In genomic region chr14:36658193-36658592, GRCm38 (mm10) we compare ENCODE assay signal across 26 mouse cellular contexts.
A peak's percentile ranks its signal among the peaks of the same experiment; 100 is the strongest.
DNase-seq lines count a peak whose midpoint lies in the region; ATAC-seq and TF ChIP-seq lines count a peak whose summit lies in the region.
"Had no signal": no experiment of that assay in that cellular context is flagged by ENCODE, and none has a peak within 500 bp of the region (broad histone marks: within the 10 kb centered on the region; RNA-seq: fewer than 3 reads in every experiment).

No protein-coding gene starts in this region.

- ATAC-seq in intestine, embryonic 16.5 days, result peak; percentile 48; the same call in 1 of the 2 replicates
- ATAC-seq in intestine, postnatal 0 days, result no peak
- 0 out of 2 replicates have a peak, but pooled peaks have one; percentile 25 for ATAC-seq in common myeloid progenitor, adult 5-6 weeks (replicated peaks; ENCODE audit: low read depth, poor library complexity, severe bottlenecking)
- ATAC-seq in liver, embryonic 13.5 days (ENCODE audit: low read depth), result peak; percentile 97
- ATAC-seq in megakaryocyte-erythroid progenitor cell, adult 5-6 weeks (replicated peaks; ENCODE audit: low FRiP score, low TSS enrichment, poor library complexity, severe bottlenecking), result peak; percentile 77
- ATAC-seq in forebrain, postnatal 0 days, result no peak
- ATAC-seq: forebrain, embryonic 14.5 days; hindbrain, postnatal 0 days; midbrain, embryonic 13.5 days had no signal

- WGBS in intestine, embryonic 16.5 days, result 64% methylated on average over 3 of the region's 3 CpGs
- WGBS in intestine, postnatal 0 days, result 49% methylated on average over 3 of the region's 3 CpGs
- WGBS in liver, embryonic 13.5 days (ENCODE audit: insufficient replicate concordance), result 25% methylated on average over 3 of the region's 3 CpGs
- 84% methylated on average over 3 of the region's 3 CpGs for WGBS in forebrain, postnatal 0 days

- no peak for TF ChIP-seq CTCF in intestine, postnatal 0 days (IDR thresholded peaks at IDR 0.05; ENCODE audit: low read depth)
- no peak for TF ChIP-seq CTCF in forebrain, postnatal 0 days (IDR thresholded peaks at IDR 0.05; ENCODE audit: low read depth)

- no peak overlapping the region for H3K27ac ChIP-seq in intestine, embryonic 16.5 days (ENCODE audit: low read length)
- no peak overlapping the region for H3K27ac ChIP-seq in intestine, postnatal 0 days (ENCODE audit: low read depth, low read length)
- H3K27ac ChIP-seq in liver, embryonic 13.5 days, result peak overlapping the region; percentile 91
- no peak overlapping the region for H3K27ac ChIP-seq in forebrain, postnatal 0 days (ENCODE audit: low read depth, low read length)
- H3K27ac ChIP-seq: embryonic facial prominence, embryonic 13.5 days; hindbrain, postnatal 0 days; kidney, embryonic 15.5 days; limb, embryonic 12.5 days; midbrain, embryonic 13.5 days had no signal

- H3K9ac ChIP-seq in intestine, embryonic 16.5 days (ENCODE audit: low read depth, low read length), result no peak overlapping the region
- no peak overlapping the region for H3K9ac ChIP-seq in intestine, postnatal 0 days (ENCODE audit: low read depth, low read length)
- H3K9ac ChIP-seq in liver, embryonic 13.5 days, result no peak overlapping the region
- no peak overlapping the region for H3K9ac ChIP-seq in forebrain, postnatal 0 days
- H3K9ac ChIP-seq: embryonic facial prominence, embryonic 13.5 days; kidney, embryonic 15.5 days; limb, embryonic 12.5 days; midbrain, embryonic 13.5 days had no signal

- no peak overlapping the region for H3K4me3 ChIP-seq in intestine, embryonic 16.5 days (ENCODE audit: low read length)
- no peak overlapping the region for H3K4me3 ChIP-seq in intestine, postnatal 0 days (ENCODE audit: low read depth, low read length)
- no peak overlapping the region for H3K4me3 ChIP-seq in liver, embryonic 13.5 days (replicated peaks)
- no peak overlapping the region for H3K4me3 ChIP-seq in forebrain, postnatal 0 days (ENCODE audit: low read depth, low read length)
- H3K4me3 ChIP-seq: embryonic facial prominence, embryonic 13.5 days; kidney, embryonic 15.5 days; limb, embryonic 12.5 days; midbrain, embryonic 13.5 days had no signal

- H3K36me3 ChIP-seq in intestine, embryonic 16.5 days (ENCODE audit: control insufficient read depth, insufficient read depth, low read length), result no peaks in the 10 kb centered on the region
- H3K36me3 ChIP-seq in intestine, postnatal 0 days (ENCODE audit: control insufficient read depth, insufficient read depth), result no peaks in the 10 kb centered on the region
- no peaks in the 10 kb centered on the region for H3K36me3 ChIP-seq in liver, embryonic 13.5 days
- H3K36me3 ChIP-seq in forebrain, postnatal 0 days (ENCODE audit: insufficient read depth), result no peaks in the 10 kb centered on the region
- H3K36me3 ChIP-seq: embryonic facial prominence, embryonic 13.5 days; kidney, embryonic 15.5 days; limb, embryonic 12.5 days; midbrain, embryonic 13.5 days had no signal

- H3K4me1 ChIP-seq in intestine, embryonic 16.5 days (ENCODE audit: control insufficient read depth, insufficient read depth, low read length), result no peaks in the 10 kb centered on the region
- H3K4me1 ChIP-seq in intestine, postnatal 0 days (replicated peaks; ENCODE audit: control insufficient read depth, insufficient read depth, low read length), result no peaks in the 10 kb centered on the region
- H3K4me1 ChIP-seq in liver, embryonic 13.5 days (replicated peaks), result peaks cover 41% of the 10 kb centered on the region
- H3K4me1 ChIP-seq in forebrain, postnatal 0 days (ENCODE audit: insufficient read depth), result no peaks in the 10 kb centered on the region
- H3K4me1 ChIP-seq: kidney, embryonic 15.5 days; limb, embryonic 12.5 days had no signal

- no peaks in the 10 kb centered on the region for H3K9me3 ChIP-seq in intestine, embryonic 16.5 days (ENCODE audit: control insufficient read depth, low read length)
- no peaks in the 10 kb centered on the region for H3K9me3 ChIP-seq in intestine, postnatal 0 days (ENCODE audit: control insufficient read depth)
- H3K9me3 ChIP-seq in liver, embryonic 13.5 days (replicated peaks), result no peaks in the 10 kb centered on the region
- H3K9me3 ChIP-seq in forebrain, postnatal 0 days (ENCODE audit: low read length), result no peaks in the 10 kb centered on the region
- H3K9me3 ChIP-seq: embryonic facial prominence, embryonic 13.5 days; kidney, embryonic 15.5 days; limb, embryonic 12.5 days; midbrain, embryonic 13.5 days had no signal

- H3K4me2 ChIP-seq in intestine, embryonic 16.5 days (ENCODE audit: low read depth, low read length), result no peak overlapping the region
- no peak overlapping the region for H3K4me2 ChIP-seq in intestine, postnatal 0 days (replicated peaks; ENCODE audit: low read depth)
- H3K4me2 ChIP-seq in liver, embryonic 13.5 days, result peak overlapping the region; percentile 24
- no peak overlapping the region for H3K4me2 ChIP-seq in forebrain, postnatal 0 days (ENCODE audit: low read depth)
- H3K4me2 ChIP-seq: embryonic facial prominence, embryonic 13.5 days; kidney, embryonic 15.5 days; limb, embryonic 12.5 days; midbrain, embryonic 13.5 days had no signal

- no peaks in the 10 kb centered on the region for H3K27me3 ChIP-seq in intestine, embryonic 16.5 days (replicated peaks; ENCODE audit: control insufficient read depth, insufficient read depth, low read length)
- no peaks in the 10 kb centered on the region for H3K27me3 ChIP-seq in intestine, postnatal 0 days (replicated peaks; ENCODE audit: control insufficient read depth, insufficient read depth, low read length)
- H3K27me3 ChIP-seq in liver, embryonic 13.5 days, result no peaks in the 10 kb centered on the region
- H3K27me3 ChIP-seq in forebrain, postnatal 0 days (ENCODE audit: insufficient read depth, low read length), result no peaks in the 10 kb centered on the region
- H3K27me3 ChIP-seq: embryonic facial prominence, embryonic 13.5 days; kidney, embryonic 15.5 days; limb, embryonic 12.5 days; midbrain, embryonic 13.5 days had no signal

- peak; percentile 19 for DNase-seq in liver, embryonic 13.5 days
- DNase-seq in forebrain, postnatal 0 days, result no peak
- DNase-seq in embryo, embryonic 11 days, result no peak
- no peak for DNase-seq in urinary bladder, postnatal 14 days (ENCODE audit: low spot score)
- DNase-seq: adrenal gland, postnatal 14 days; B cell, adult 2 months; cerebellum, adult 11 months; cerebellum, postnatal 10 days; gastrocnemius, postnatal 36 days; kidney, adult 11 months; kidney, postnatal 36 days; lung, adult 2 months; lung, postnatal 14 days; right cerebral cortex, postnatal 4 days; thymus, adult 18-20 months; thymus, postnatal 4 days had no signal

Comparison
In these comparisons a context has a peak if more than half of its experiments do, and no peak if none do; other contexts are left out.
1. ATAC-seq: peak in intestine, embryonic 16.5 days (single experiment), common myeloid progenitor, adult 5-6 weeks (single experiment), liver, embryonic 13.5 days (single experiment) and megakaryocyte-erythroid progenitor cell, adult 5-6 weeks (single experiment); none in intestine, postnatal 0 days (single experiment) and forebrain, postnatal 0 days (single experiment).